Mouse (Mus musculus): Measurements from ENCODE around the gene Exoc7. TPM values are rescaled to one million over a fixed set of nuclear protein-coding genes. Genes with fewer than 3 reads are reported as not detected.

Gene Exoc7
- total RNA-seq, 2 experiments from 2014 or later: 87.9 to 99.9 TPM

DNA sequence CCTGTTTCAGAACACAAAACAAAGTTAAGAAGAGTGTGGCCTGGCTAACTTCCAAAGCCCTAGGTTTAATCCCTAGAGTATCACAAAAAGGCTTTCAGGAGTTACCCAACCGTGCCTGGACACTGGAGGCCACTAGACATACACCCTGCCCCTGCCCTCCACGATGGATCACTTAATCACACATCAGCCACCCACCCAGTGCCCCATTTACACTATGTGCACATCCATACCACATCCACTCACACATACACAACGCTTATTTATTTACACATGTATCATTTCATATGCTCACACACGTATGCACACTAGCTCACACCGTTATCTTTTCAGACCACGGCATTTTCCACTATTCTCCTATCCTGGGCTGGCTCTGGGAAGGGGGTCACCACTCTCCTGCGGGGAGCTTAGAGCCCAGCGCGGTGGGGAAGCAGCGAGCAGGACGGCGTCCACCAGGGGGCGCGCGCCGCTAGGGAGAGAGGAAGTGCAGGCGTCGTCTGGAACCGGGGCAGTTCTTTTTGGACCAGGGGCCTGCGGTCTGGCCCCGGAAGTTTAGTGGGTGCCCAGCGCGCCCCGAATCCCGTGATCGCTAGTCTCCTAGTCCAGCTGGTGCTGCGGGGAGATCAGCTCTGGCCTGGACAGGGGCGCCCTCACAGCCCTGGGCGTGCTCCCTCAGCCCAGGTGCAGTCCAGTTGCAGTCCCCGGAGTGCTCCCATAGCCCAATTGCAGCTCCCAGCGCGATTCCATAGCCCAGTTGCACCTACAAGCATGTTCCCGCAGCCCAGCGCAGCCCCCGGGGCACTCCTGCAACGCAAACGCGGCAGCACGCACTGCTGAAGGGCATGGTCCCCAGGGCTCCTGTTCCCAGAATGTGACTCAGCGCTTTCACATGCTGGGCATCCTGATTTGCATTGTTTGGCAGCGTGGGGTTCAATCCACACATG lies 12.0 kb upstream of the Exoc7 start:
- peak; percentile 91 for DNase-seq (ENCODE audit: low spot score in 2 of 2)

DNA sequence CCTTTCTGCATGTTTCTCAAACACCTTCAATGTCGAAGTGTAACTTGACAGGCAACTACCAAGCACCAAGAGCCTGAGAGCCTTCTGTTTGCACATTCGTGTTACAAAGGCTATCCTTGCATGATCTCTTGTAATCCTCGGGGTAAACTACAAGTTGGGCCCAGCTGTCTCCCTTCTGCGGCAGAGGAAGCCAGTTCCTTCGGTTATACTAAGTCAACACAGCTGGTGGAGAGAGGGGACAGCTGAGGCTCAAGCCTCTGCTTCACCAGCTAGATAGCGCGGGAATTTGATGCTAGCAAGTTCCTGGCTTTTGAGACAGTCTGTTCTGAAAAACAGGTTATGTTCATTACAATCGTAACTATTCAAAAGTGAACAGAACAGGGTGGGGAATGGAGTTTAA lies 5.3 kb upstream of the Exoc7 start:
- DNase-seq (ENCODE audit: low spot score in 2 of 2): no peak

DNA sequence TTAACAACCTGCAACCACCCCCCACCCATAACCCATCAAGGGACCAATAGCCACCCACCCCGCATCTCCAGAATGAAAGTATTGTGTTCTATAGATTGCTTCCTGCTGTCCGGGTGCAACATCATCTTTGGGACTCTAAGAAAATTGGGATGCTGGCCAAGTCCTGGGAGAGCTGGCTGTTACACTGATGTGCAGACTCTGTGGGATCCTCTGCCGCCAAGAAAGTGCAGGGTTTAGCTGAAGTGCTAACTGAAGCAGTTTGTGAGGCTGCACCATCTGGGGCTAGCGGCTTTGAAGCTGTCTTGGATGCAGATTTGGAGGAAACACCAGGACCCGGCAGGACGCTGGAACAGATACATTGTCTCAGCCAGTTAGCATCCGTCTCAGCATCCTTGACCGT lies 4.1 kb upstream of the Exoc7 start:
- DNase-seq (ENCODE audit: low spot score in 2 of 2): peak in 1 of 2 experiments; percentile 50

DNA sequence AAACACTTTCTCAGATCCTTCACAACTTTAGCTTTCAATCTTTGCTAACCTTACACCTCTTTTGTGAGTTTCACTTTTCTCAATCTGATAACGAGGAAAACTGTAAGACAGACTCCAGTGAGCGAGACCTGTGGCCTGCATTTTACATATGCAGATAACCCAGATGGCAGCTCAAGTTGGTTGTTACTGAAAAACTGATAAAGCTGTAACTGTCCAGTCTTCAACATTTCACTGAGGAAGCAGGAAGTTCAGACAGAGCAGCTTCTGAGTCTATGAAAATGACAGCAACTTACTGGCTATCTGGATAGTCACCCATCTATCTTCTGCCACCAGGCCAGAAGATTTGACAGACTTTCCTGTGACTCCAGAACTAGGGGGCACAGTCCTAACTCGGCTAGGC lies 2.6 kb upstream of the Exoc7 start:
- no peak for DNase-seq (ENCODE audit: low spot score in 2 of 2)

DNA sequence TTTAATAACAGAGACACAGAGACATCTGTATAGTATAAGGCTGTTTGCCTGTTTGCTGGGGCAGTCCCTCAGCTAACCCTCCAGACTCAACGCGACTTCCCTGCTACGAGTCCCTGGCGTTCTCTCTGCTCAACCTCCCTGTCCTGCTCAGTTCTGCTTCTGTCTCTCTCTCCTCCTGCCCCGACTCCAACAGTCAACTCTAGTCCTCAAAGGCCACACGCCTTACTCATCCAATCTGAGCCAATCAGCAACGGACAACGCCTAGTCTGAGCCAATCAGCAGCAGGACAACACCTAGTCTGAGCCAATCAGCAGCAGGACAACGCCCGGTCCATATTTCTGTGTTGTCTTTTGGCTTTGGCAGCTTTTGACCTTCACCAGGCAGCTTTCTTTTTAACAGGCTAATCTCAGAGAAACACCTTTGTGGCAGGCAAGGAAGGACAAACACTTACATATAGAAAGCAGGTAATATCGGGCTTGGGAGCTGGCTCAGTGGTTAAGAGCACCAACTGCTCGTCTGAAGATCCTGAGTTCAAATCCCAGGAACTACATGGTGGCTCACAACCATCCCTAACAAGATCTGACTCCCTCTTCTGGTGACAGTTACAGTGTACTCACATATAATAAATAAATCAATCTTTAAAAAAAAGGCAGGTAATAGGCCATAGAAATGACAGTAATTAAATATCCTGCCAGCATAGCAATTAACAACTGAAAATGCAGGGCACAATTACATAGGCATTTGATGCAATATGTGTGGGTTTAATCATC lies 914 bp upstream of the Exoc7 start:
- no peak for DNase-seq (ENCODE audit: low spot score in 2 of 2)

DNA sequence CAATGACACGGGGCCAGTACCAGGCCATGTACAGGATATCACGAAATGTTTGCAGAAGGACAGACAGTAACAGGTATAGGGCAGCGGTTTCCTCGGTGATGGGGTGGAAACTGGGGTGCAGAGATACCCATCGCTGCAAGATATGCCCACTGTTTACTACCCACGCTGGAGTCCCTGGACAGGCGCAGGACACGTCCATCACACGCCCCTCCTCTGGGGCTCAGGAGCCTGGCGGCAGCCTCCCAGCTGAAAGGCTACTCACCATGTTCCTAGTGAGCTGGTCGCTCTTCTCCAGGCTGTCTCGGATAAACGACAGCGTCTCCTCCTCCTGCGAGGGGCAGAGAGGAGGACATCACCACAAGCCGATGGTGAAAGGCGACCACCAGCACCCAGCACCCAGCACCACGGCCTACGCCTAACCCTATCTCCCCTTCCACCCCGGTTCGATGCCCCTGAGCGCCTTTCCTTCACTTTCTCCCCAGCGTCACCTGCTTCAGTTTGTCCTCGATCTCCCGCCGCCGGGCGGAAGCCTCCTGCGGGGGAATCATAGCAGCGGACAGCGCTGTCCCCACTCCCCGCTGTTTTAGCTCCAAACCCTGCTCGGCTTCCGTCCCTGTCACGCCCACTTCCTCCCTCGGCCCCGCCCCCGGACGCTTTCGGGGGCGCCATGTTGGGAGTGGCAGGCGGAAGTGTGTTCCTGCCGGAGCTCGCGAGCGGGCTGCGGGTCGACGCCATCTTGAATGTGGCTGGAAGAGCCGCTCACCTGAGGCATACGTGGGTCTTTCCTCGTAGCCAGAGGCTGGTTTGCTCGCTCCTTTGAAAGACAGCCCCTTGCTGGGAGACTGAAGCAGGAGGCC lies 679 bp downstream of the Exoc7 start:
- peak; percentile 87 to 95 for DNase-seq (ENCODE audit: low spot score in 2 of 2)

DNA sequence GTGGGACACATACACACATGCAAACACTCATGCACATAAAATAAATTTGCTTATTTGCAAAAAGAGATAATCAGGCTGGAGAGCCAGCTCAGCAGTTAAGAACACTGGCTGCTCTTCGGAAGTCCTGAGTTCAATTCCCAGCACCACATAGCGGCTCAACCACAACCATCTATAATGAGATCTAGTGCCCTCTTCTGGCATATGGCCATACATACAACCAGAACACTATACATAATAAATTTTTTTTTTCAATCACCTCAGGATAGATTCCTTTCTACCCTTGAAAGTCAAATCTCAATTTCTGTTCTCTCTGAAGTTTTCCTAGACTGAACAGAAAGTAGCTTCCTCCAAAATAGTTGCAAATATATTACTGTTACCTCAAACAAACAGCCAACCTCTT lies 1.6 kb downstream of the Exoc7 start:
- no peak for DNase-seq (ENCODE audit: low spot score in 2 of 2)

DNA sequence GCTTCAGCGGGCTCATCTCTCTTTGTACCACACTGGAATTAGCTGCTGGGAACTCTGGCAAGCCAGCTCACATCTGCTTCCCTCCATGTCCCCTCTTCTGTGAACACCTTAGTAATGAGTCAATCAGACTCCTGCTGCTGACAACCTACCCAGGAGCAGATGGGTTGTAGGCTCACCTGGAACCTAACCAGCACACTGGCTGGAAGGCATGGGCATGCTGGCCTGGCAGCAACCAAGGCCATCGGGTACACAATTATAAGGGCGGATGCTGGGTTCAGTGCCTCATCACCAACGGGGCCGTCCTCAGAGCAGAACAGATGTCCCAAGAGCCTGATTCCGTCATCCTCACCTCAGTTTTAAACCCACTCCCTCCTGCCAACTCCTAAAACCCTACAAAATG lies 8.4 kb downstream of the Exoc7 start:
- DNase-seq (ENCODE audit: low spot score in 2 of 2): no peak

DNA sequence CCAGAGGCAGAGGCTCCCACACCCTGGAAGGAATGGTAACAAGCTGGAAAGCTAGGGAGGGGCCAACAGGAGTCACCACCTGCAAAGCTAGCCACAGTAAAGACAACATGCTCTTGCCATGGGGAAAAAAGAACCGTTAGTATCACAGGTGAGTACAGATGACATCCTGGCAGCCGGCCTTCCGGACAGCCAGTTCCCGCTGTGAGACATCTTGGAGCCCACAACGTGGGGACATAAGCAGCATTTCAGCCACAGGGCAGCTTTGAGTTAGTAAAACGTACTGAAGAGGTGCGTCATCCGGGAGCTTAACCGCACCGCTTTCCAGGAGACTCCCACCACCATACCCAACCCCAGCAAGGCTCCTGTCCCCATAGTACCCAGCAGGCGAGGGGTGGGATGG lies 8.8 kb downstream of the Exoc7 start:
- no peak for DNase-seq (ENCODE audit: low spot score in 2 of 2)

DNA sequence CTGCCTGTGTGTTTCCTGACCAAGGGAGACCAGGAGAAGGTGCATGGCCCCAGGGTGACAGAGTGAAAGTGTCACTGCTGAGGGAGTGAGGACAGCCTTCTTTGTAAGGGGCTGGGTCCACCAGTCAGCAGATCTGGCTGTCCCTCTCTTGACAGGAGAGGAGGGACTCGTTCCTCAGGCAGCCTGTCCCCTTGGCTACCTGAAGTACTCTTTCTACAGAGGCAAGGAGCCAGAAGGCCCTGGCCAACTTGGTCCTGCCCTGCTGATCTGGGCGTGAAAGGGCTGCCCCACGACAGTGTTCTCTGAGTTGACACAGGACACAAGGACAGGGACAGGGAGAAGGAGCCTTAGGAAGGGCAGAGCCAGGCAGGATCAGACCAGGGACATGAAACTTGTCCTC lies 10.0 kb downstream of the Exoc7 start:
- no peak for DNase-seq (ENCODE audit: low spot score in 2 of 2)

DNA sequence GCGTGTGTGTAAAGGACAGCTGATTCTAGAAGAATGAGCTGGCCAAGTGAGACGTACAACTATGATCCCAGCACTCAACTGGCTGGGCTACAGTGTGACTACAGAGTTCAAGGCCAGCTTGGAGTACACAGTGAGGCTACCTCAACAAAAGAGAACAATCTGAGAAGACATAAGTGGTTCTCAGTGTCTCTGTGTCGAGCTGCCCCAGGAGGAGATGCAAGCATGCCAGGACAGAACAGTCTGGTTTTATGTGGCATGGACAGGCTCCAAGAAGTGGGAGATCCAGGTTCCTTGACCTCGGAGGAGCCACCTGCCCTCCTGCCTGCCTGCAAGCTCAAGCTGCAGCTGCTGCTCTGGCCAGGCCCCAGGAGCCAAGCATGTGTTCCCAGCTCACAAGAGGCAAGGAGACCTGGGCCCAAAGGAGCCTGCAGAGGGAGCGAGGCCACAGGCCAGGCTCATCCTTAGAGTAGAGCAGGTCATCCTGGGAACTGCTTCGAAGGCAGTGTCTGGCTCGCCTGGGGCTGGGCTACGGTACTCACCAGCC lies 10.8 kb downstream of the Exoc7 start:
- DNase-seq (ENCODE audit: low spot score in 2 of 2): peak in 1 of 2 experiments; percentile 34

DNA sequence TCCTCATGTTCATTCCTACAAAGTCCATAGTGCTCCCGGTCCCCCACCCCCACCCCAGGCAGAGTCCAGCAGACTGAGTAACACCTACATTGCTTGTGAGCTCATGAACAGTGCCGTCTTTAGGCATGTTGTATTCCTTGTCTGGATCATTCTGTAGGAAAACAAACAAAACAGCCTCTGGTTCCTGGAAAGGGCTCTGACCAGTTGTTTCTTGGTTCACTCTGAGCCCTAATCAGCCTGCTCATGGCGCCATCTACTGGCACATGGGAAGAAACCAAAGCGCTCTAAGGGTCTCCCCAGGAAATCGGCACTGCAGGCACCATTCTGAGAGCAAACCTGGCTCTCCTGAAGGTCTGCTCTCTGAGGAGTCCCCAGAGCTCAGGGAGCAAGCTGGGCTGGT lies 12.7 kb downstream of the Exoc7 start:
- peak in 1 of 2 experiments; percentile 62 for DNase-seq (ENCODE audit: low spot score in 2 of 2)

DNA sequence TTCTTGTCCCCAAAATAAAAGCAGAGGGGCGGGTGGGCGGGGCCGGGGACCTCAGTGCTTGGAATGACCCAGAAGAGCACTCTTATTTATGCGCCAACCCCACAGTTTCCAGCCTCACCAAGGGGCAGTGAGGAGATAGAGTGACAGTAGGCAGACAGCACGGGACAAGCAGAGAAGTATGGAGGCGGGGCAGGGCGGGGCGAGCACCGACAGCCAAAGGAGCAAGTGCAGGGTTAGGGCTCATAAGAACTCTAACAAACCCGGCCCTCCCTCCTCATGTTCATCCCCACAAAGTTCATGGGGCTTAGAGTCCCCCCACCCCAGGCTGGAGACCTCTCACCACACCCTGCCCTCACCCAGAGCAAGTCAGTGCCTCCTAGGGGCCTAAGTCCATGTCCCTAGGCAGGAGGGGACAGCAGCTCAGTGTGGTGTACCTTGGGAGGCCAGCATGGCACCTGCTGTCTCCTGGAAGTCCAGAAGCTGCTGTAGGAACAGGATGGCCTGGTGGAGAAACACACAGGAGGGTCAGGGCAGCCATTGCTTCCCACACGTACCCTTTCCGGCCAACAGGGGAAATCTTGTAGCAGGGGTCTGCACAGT lies 13.4 kb downstream of the Exoc7 start:
- no peak for DNase-seq (ENCODE audit: low spot score in 2 of 2)

DNA sequence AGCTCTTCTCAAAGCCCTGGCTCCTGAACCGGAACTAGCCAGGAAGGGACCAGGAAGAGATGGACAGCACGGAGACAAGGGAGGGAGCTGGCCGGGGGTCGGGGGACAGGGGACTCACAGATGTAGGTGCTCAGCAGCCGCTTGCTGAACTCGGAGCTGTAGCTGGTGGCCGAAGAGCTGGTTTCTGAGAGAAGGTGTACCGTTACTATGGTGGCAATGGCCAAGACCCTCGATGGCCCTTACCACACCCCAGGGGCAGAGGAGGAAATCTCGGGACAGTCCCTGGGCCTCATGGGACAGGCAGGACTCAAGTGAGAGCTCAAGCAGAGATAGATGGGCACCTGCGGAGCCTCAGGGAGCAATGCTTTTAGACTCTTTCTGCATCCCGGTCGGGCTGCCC lies 14.6 kb downstream of the Exoc7 start:
- DNase-seq (ENCODE audit: low spot score in 2 of 2): no peak

DNA sequence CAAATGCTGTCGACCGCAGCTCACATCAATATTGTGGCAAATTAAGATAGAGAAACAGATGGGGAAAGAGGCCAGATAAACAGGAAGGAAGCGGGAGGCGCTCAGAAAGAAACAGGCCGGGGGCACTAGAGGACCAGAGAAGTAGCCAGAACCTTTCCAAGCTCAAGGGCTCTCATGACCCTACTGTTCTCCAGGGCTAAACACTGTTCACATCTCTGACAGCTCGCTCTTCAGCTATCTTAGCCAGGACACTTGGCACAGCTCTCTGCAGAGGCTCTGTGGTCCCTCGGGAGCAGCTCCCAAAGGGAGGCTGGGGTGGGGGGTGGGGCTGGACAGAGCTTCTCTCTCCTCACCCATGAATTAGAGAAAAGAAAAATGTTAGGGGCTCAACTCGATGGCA lies 16.5 kb downstream of the Exoc7 start:
- DNase-seq (ENCODE audit: low spot score in 2 of 2): no peak

DNA sequence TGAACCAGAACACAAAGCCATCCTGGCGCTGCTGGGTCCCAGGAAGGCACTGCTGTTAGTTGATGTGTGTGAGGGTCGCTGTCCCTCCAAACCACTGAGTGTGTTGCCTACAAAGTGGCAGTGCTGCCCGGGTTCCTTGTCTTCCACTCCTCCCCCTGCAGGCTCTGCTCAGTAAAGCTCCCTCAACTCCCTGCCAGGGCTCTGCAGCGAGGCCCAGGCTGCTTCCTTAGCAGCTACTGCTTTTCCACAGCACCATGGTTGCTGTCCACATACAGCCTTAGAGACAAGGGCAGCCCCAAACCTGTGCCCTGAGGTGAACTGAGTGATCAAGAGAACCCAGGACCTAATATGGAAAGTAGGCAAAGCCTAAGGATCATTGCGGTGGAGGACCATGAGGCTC lies 19.7 kb downstream of the Exoc7 start:
- no peak for DNase-seq (ENCODE audit: low spot score in 2 of 2)

DNA sequence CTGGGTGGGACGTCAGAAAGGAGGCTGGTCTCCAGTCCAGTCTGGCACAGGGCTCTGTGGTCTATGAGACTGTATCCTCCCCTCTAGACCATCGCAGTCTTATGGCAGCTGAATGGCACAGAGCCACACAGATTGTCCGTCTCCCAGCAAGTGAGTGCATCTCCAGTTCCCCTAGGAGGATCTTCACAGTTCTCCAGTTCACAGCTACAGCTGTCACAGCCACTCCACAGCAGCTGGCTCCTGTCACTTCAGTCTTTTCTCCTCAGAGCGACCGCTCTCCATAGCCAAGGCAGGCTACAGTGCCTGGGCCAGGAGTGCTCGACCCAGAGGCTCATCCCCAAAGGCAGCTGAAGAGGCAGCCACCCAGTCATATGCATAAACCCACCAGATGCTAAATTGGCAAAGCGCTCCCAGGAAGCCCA lies 21.3 kb downstream of the Exoc7 start:
- DNase-seq (ENCODE audit: low spot score in 2 of 2): peak in 1 of 2 experiments; percentile 61

DNA sequence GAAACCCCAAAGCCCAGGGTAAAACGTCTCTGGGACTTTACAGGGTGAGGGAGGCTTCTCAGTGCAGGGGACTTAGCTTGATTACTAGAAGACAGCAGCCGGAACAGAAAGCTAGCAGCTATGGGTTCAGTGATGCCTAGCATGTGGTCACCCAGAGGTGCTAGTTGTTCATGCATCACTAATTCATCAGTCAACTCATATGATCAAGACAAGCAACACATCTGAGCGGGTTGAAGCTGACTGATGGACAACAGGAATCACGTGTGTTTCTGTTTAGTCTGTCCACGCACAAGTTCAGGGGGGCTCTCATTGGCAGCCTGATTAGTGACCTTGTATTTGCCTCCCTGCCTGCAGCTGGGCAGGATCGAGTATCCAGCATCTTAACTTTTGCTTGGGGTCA lies 23.1 kb downstream of the Exoc7 start:
- no peak for DNase-seq (ENCODE audit: low spot score in 2 of 2)

DNA sequence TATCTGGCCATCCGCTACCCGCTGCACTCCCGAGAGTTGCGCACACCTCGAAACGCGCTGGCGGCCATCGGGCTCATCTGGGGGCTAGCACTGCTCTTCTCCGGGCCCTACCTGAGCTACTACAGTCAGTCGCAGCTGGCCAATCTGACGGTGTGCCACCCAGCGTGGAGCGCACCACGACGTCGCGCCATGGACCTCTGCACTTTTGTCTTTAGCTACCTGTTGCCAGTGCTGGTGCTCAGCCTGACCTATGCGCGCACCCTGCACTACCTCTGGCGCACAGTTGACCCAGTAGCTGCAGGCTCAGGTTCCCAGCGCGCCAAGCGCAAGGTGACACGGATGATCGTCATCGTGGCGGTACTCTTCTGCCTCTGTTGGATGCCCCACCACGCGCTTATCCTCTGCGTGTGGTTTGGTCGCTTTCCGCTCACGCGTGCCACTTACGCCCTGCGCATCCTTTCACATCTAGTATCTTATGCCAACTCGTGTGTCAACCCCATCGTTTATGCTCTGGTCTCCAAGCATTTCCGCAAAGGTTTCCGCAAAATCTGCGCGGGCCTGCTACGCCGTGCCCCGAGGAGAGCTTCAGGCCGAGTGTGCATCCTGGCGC lies 24.0 kb downstream of the Exoc7 start:
- no peak for DNase-seq (ENCODE audit: low spot score in 2 of 2)

DNA sequence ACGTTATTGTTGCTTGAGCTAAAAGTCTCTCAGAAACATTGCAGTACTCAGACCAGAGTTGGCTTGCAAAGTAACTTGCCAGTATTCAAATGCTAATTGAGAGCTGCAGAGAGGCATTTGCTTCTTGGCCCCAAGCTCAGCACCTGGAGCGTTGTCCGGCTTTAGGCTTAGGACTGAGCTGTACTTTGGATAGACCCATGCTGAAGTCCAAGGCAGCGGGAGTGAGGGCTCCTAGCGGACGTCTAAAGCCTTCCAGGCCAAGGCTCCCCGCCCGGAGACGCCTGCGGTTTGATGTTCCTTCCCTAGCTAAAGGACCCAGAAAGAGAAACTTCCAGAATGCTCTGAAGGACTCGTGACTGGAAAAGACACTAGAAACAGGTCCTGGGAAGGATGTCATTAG lies 24.9 kb downstream of the Exoc7 start:
- no peak for DNase-seq (ENCODE audit: low spot score in 2 of 2)
